Mouse (Mus musculus) liver, embryonic 12.5 days (tissue): Measurements from ENCODE around the gene Tbrg1. TPM values are rescaled to one million over a fixed set of nuclear protein-coding genes. Genes with fewer than 3 reads are reported as not detected.

ENCODE experiments used
- ATAC-seq: fragments of 200-750 bp; cut with Nextera tagmentation; 2 replicates; pipeline ENCODE4 v1.8.0; 2017; ENCODE audit warnings: moderate number of reproducible peaks, mild to moderate bottlenecking, moderate library complexity
- H3K27ac ChIP-seq: fragments of 300-500 bp; sonication (generic); 2 replicates; pipeline ENCODE4 v1.5.1; 2016; ENCODE audit warnings: mild to moderate bottlenecking
- H3K27me3 ChIP-seq: fragments of 300-500 bp; sonication (generic); replicated peaks from 2 replicates; pipeline ENCODE4 v1.6.1; 2016; ENCODE audit warnings: mild to moderate bottlenecking, moderate library complexity
- H3K36me3 ChIP-seq: fragments of 300-500 bp; sonication (generic); 2 replicates; pipeline ENCODE4 v1.6.1; 2016; ENCODE audit warnings: mild to moderate bottlenecking, moderate library complexity
- H3K4me1 ChIP-seq: fragments of 300-500 bp; sonication (generic); 2 replicates; pipeline ENCODE4 v1.6.1; 2016
- H3K4me2 ChIP-seq: fragments of 300-500 bp; sonication (generic); 2 replicates; pipeline ENCODE4 v1.6.1; 2016; ENCODE audit warnings: mild to moderate bottlenecking, moderate library complexity
- H3K4me3 ChIP-seq: fragments of 300-500 bp; sonication (generic); 2 replicates; pipeline ENCODE4 v1.5.1; 2016; ENCODE audit warnings: mild to moderate bottlenecking, moderate library complexity
- H3K9ac ChIP-seq: fragments of 300-500 bp; sonication (generic); 2 replicates; pipeline ENCODE4 v1.6.1; 2016; ENCODE audit warnings: mild to moderate bottlenecking, moderate library complexity
- H3K9me3 ChIP-seq: fragments of 300-500 bp; sonication (generic); replicated peaks from 2 replicates; pipeline ENCODE4 v1.6.1; 2016; ENCODE audit warnings: mild to moderate bottlenecking, moderate library complexity
- WGBS: fragments of 180-500 bp; shearing (Covaris S2); methylation state at CpG from one replicate; pipeline ENCODE4 v1.1.7; 2016; ENCODE audit not compliant: insufficient replicate concordance; 5-methylcytosine and 5-hydroxymethylcytosine counted together
- polyA plus RNA-seq: library from polyadenylated mRNA; unstranded; fragments of >200 nt; fragmentation: Nextera tagmentation; extraction: Ambion mirVana; gene quantifications from 2 replicates; pipeline ENCODE4 v1.2.1, GENCODE M21; 2016

The Tbrg1 gene
- polyA plus RNA-seq, 1 experiment from 2014 or later, result 80.0 TPM

DNA sequence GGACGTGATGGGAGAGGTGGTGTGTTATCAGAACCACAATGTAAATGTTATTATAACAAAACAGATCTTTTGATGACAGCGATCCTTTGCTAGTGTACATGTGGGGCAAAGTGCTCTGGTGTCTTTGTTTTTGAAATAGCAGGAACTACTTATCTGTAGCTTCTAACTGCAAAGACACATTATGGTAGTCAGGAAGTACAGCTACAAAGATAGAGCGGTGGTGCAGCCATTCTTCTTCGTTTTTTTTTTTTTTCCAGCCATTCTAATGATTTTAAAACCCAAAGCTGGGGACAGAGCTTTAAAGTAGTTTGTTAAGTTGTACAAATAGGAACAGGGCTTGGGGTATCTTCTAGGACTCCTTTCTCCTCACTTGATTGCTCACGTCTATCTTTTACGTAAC is 2.3 kb upstream of the Tbrg1 start:
- Histone ChIP-seq H3K27me3 (no peaks in the 10 kb centered on the region), H3K27ac (no peak overlapping the region), H3K36me3 (peaks cover 8% of the 10 kb centered on the region), H3K9me3 (no peaks in the 10 kb centered on the region), H3K9ac (no peak overlapping the region), H3K4me1 (peaks cover 18% of the 10 kb centered on the region), H3K4me3 (no peak overlapping the region), H3K4me2 (no peak overlapping the region)
- no peak for ATAC-seq
- 59% methylated on average over 6 of the region's 6 CpGs for WGBS

DNA sequence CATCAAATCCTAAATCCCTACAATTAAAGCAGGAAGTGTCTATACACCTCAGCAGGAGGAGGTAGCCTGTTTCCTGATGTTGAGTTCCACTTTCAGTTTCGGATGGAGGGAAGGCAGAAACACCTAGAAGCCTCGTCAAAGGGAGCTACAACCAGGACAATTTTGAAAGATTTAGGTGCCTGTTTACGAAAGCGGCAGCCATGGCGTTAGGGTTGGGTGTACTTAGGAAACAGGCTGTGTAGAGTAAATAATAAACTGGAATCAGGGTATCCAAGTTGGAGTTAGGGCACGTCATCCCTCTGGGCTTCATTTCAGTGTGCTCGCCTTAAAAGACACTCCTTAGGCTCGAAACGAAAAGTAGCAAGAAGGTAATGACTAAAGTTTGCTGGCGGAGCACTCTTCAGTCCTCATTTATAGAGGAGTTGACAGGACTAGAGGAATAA is 652 bp downstream of the Tbrg1 start:
- WGBS, result under 1% methylated on average over 10 of the region's 10 CpGs
- Histone ChIP-seq H3K4me1 (peaks cover 18% of the 10 kb centered on the region), H3K4me2 (peak overlapping the region; percentile 70), H3K36me3 (peaks cover 35% of the 10 kb centered on the region), H3K4me3 (peak overlapping the region; percentile 81), H3K27me3 (no peaks in the 10 kb centered on the region), H3K9ac (peak overlapping the region; percentile 80), H3K27ac (peak overlapping the region; percentile 85), H3K9me3 (no peaks in the 10 kb centered on the region)
- ATAC-seq, result peak; percentile 33

DNA sequence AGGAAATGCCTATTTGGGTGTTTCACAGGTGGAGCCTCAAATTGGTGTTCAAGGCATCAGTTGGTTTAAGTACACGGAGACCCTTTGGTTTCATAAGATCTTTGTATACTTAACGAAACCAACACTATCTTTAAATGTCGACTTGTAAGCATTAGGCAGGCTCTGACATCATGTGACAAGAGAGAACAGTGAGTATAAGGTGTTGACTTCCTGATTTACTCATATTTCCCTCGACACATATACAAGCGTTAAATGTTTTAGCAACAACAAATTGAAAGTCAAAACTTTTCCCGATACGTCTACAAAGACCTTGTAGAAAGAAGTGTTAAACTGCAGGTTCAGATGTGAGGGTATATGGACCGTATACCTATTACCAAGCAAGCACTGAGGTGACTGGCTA is 1.2 kb downstream of the Tbrg1 start:
- Histone ChIP-seq H3K36me3 (peaks cover 40% of the 10 kb centered on the region), H3K27ac (0 out of 2 replicates have a peak overlapping the region, but pooled peaks have one; percentile 85), H3K9ac (peak overlapping the region; percentile 80), H3K4me2 (peak overlapping the region; percentile 70), H3K4me1 (peaks cover 18% of the 10 kb centered on the region), H3K9me3 (no peaks in the 10 kb centered on the region), H3K27me3 (no peaks in the 10 kb centered on the region), H3K4me3 (peak overlapping the region; percentile 81)
- ATAC-seq, result no peak
- WGBS, result 44% methylated on average over 8 of the region's 8 CpGs

DNA sequence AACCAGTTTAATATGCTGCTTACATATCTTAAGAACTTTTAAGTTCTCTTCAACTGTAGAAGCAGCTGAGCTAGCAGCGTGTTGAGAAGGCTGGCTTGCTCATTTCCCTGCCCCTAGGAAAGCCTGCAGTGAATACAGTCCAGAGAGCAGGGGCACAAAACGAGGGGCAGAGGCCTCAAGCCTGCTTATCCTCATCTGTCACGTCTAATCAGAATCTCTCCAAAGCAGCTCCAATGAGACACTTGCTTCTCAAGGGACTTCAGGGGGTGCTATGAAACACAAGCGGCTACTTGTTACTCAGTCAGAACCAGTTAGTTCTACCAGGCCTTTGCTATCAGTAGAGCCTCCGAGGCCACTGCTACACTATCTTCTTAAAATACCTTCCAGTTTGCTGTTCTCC is 3.3 kb downstream of the Tbrg1 start:
- ATAC-seq, result no peak
- H3K9ac ChIP-seq, result no peak overlapping the region
- WGBS, result 68% methylated on average over 5 of the region's 5 CpGs
- H3K9me3 ChIP-seq, result no peaks in the 10 kb centered on the region
- no peak overlapping the region for H3K4me2 ChIP-seq
- no peak overlapping the region for H3K4me3 ChIP-seq
- H3K36me3 ChIP-seq, result peaks cover 61% of the 10 kb centered on the region
- H3K27me3 ChIP-seq, result no peaks in the 10 kb centered on the region
- H3K27ac ChIP-seq, result no peak overlapping the region
- peaks cover 18% of the 10 kb centered on the region for H3K4me1 ChIP-seq

DNA sequence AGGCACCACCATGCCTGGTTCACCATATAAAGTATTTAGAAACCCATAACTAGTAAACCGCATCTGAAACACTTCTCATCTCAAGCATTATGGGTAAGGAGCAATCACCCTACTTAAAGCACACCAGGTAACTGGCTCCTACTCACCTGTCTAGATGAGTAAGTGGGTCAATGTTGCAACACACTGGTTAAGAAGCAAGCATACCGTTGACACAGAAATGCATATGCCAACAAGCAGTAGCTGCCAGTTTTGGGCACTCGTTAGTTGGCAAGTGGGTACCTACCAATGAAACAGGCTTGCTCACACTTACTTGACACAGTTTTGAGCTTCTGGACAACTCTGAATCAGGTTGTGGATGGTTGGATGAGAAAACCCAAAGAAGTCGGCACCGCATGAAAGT is 6.5 kb downstream of the Tbrg1 start:
- no peak overlapping the region for H3K9ac ChIP-seq
- no peaks in the 10 kb centered on the region for H3K27me3 ChIP-seq
- WGBS, result 86% methylated on average over 5 of the region's 5 CpGs
- H3K36me3 ChIP-seq, result peaks cover 80% of the 10 kb centered on the region
- H3K4me2 ChIP-seq, result no peak overlapping the region
- no peak overlapping the region for H3K4me3 ChIP-seq
- H3K9me3 ChIP-seq, result no peaks in the 10 kb centered on the region
- no peak for ATAC-seq
- H3K4me1 ChIP-seq, result peaks cover 7% of the 10 kb centered on the region
- H3K27ac ChIP-seq, result no peak overlapping the region

DNA sequence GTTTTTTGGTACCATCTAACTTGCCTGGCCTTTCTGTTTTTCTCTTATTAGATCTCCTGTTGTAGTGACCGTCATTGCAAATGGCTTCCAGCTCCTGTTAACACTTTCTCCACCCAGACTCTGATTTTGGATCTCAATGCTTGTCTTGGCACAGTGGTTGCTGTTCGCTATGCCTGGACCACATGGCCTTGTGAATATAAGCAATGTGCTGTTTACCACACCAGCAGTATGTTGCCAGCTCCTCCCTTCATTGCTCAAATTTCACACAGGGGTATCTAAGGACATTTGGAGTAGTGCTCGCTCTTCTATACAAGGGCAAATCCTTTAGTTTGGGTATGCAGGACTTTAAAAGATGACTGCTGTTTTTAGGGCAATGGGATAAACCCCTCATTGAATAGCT is 10.9 kb downstream of the Tbrg1 start:
- WGBS, result 77% methylated on average over 3 of the region's 3 CpGs
- no peak for ATAC-seq
- H3K9ac ChIP-seq, result no peak overlapping the region
- no peak overlapping the region for H3K4me2 ChIP-seq
- no peaks in the 10 kb centered on the region for H3K4me1 ChIP-seq
- no peak overlapping the region for H3K27ac ChIP-seq
- H3K9me3 ChIP-seq, result no peaks in the 10 kb centered on the region
- H3K4me3 ChIP-seq, result no peak overlapping the region
- no peaks in the 10 kb centered on the region for H3K27me3 ChIP-seq
- H3K36me3 ChIP-seq, result peaks cover 43% of the 10 kb centered on the region

DNA sequence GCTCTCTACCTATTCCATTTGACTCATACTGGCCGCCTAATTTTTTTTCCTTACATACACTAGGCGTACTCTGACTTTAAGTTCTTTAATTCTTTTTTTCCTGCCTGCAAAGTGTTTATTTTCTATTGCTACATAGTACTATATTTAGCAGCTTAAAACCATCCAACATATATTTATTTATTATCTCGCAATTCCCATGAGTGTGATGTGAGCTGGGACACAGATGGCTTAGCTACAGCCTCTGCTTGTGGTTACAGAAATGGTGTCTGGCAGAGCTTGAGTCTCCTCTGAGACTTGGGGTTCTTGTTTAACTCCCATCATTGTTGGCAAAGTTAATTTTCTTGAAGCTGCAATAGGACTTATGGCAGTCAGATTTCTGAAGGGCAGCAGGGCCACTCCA is 18.4 kb downstream of the Tbrg1 start:
- H3K4me2 ChIP-seq, result no peak overlapping the region
- no peak overlapping the region for H3K27ac ChIP-seq
- H3K9me3 ChIP-seq, result no peaks in the 10 kb centered on the region
- no peak overlapping the region for H3K4me3 ChIP-seq
- H3K9ac ChIP-seq, result no peak overlapping the region
- H3K4me1 ChIP-seq, result no peaks in the 10 kb centered on the region
- no peak for ATAC-seq
- WGBS, result 74% methylated on average over 3 of the region's 3 CpGs
- H3K27me3 ChIP-seq, result no peaks in the 10 kb centered on the region
- no peaks in the 10 kb centered on the region for H3K36me3 ChIP-seq

DNA sequence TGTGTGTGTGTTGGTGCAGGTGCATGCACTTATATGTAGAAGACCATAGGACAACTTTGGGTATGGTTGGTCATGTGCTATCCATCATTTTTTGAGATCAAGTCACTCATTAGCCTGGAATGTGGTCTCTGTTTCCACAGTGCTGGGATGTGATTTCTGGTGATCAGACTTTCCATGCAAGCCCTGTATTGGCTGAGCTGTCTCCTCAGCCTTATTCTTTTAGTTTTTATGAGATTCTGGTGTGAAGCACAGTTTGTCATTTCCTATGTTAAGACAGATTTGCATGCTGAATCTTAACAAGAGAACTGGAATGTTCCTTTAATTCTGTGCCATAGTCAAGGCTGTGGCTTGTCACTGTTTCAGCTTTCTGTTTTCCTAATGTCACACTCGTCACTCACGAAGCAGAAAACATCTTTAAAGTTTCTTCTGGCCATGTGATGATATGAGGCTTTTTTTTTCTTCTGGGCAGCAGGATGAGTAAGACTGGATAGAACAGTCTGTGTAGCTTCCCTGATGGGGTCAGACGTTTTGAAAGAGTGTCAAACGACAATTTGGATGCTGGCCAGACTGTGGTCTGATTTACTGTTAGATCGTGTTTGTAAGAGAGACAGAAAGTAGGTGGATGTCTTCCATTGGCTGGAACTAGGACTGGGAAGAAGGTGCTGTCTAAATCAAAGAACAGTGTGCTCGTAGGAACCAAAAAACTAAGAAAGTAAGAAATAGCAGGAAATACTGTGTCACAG is 20.1 kb downstream of the Tbrg1 start:
- no peak overlapping the region for H3K27ac ChIP-seq
- H3K9me3 ChIP-seq, result no peaks in the 10 kb centered on the region
- no peaks in the 10 kb centered on the region for H3K36me3 ChIP-seq
- H3K4me1 ChIP-seq, result no peaks in the 10 kb centered on the region
- 51% methylated on average over 6 of the region's 6 CpGs for WGBS
- no peak for ATAC-seq
- no peak overlapping the region for H3K9ac ChIP-seq
- H3K27me3 ChIP-seq, result no peaks in the 10 kb centered on the region
- no peak overlapping the region for H3K4me3 ChIP-seq
- no peak overlapping the region for H3K4me2 ChIP-seq

DNA sequence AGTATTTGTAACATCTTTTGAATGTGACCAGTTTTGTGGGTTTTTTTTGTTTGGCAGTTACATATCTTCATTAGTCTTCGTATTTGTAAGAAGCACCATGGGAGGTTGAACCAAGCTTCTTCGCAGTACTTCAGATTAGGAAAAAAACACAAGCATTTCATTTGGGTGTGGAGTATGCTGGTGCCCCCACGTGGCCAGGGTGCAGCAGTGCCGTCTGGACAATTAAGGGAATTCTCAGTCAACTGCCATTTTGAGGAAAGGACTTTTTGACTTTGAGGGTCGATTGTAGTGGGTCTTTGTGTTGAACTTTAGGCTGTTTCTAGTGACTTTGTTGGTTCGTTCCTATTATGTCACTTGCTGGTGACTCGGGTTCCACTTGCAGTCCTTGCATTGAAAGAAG is 20.8 kb downstream of the Tbrg1 start:
- H3K36me3 ChIP-seq, result no peaks in the 10 kb centered on the region
- no peak overlapping the region for H3K4me3 ChIP-seq
- 15% methylated on average over 7 of the region's 7 CpGs for WGBS
- no peak overlapping the region for H3K9ac ChIP-seq
- no peaks in the 10 kb centered on the region for H3K4me1 ChIP-seq
- no peak overlapping the region for H3K27ac ChIP-seq
- H3K9me3 ChIP-seq, result no peaks in the 10 kb centered on the region
- no peaks in the 10 kb centered on the region for H3K27me3 ChIP-seq
- no peak overlapping the region for H3K4me2 ChIP-seq
- no peak for ATAC-seq

DNA sequence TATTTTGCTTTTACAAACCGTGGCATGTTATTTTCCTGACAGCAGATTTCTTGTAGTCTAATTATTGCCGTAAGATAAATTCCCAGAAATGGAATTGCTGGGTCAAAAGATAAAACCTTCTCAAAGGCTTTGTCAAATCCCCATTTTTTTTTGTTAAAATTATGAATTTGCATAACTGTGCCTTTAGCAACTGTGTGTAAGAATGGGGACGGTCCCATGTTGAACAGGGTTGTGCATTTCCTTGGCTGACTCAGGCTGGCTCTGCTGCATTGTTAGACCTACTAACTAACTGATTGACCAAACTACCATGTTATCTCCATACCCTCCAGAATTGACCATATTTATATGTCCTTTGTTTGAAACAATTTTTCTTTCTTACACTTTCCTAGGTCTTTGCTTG is 22.8 kb downstream of the Tbrg1 start:
- no peaks in the 10 kb centered on the region for H3K36me3 ChIP-seq
- H3K4me2 ChIP-seq, result no peak overlapping the region
- no peaks in the 10 kb centered on the region for H3K4me1 ChIP-seq
- no peak overlapping the region for H3K27ac ChIP-seq
- no peak overlapping the region for H3K4me3 ChIP-seq
- H3K9ac ChIP-seq, result no peak overlapping the region
- ATAC-seq, result no peak
- H3K9me3 ChIP-seq, result no peaks in the 10 kb centered on the region
- 86% methylated on average over 3 of the region's 3 CpGs for WGBS
- H3K27me3 ChIP-seq, result no peaks in the 10 kb centered on the region

DNA sequence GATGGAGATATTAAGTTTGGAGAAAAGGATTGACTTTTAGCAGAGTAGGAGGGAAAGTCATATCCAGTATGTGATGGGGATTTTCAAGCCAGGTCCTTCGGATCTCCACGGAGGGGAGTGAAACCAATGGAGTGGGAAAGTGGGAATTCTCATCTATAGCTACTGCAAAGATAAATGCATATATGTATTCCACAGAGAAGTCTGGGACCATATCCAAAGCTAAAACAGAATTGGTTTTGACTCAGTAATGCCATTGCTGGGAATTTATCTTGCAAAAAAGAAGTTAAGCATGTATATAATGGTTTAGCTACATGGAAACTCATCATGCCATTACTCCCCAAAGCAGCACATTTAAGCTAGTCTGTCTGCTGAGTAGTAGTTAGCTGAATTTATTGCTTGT is 24.8 kb downstream of the Tbrg1 start:
- 79% methylated on average over 2 of the region's 2 CpGs for WGBS
- Histone ChIP-seq H3K4me3 (no peak overlapping the region), H3K9ac (no peak overlapping the region)

DNA sequence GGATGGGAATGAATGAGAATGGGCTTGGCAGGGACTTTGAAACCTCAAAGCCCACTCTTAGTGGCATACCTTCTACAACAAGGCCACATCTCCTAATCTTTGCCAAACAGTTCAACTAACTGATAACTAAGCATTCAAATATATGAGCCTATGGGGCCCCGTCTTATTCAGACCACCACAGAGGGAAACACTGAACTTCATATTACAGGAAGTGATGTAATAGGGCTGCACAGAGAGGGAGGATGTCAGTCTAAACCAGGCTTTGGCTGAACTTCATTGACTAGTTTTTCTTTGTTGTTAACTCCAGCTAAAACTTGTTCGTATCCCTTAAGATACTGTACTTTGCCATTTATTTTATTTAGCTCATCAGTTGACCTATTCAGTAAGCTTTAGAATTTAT is 27.2 kb downstream of the Tbrg1 start:
- no peak overlapping the region for H3K27ac ChIP-seq
- no peak for ATAC-seq
- H3K27me3 ChIP-seq, result no peaks in the 10 kb centered on the region
- no peak overlapping the region for H3K4me3 ChIP-seq
- peaks cover 2% of the 10 kb centered on the region; the same call in 1 of the 2 replicates for H3K36me3 ChIP-seq
- H3K4me2 ChIP-seq, result no peak overlapping the region
- H3K4me1 ChIP-seq, result no peaks in the 10 kb centered on the region
- H3K9ac ChIP-seq, result no peak overlapping the region
- 57% methylated on average over 2 of the region's 2 CpGs for WGBS
- H3K9me3 ChIP-seq, result no peaks in the 10 kb centered on the region

More for the DNA sequence above, 24.8 kb downstream of the Tbrg1 start:
- no peak overlapping the region for H3K27ac ChIP-seq
- no peaks in the 10 kb centered on the region for H3K9me3 ChIP-seq
- no peak for ATAC-seq
- peaks cover 2% of the 10 kb centered on the region; the same call in 1 of the 2 replicates for H3K36me3 ChIP-seq
- H3K27me3 ChIP-seq, result no peaks in the 10 kb centered on the region
- H3K4me2 ChIP-seq, result no peak overlapping the region
- no peaks in the 10 kb centered on the region for H3K4me1 ChIP-seq

DNA sequence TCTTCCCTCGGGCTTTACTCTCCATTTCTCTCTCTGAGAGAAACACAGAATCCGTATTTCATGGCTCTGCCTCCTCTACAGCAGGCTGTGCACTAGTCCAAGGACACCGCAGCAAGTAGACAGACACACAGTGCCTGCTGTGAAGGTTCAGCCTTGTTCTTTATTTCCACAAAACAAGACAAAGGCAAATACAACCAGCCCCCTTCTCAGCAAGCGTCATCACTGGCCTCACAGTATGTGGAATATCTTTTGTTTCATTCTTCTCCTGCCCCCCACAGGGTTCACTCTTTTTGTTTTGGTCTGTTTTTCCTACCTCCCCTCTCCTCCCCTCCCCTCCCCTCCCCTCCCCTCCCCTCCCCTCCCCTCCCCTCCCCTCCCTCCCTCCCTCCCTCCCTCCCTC is 28.5 kb downstream of the Tbrg1 start:
- WGBS, result 67% methylated on average over 4 of the region's 4 CpGs

More for the DNA sequence above, 28.5 kb downstream of the Tbrg1 start:
- Histone ChIP-seq H3K36me3 (peaks cover 2% of the 10 kb centered on the region; the same call in 1 of the 2 replicates), H3K9ac (no peak overlapping the region), H3K4me2 (no peak overlapping the region), H3K27ac (no peak overlapping the region), H3K27me3 (no peaks in the 10 kb centered on the region), H3K4me1 (no peaks in the 10 kb centered on the region), H3K9me3 (no peaks in the 10 kb centered on the region), H3K4me3 (no peak overlapping the region)
- ATAC-seq, result no peak
